Mouse (Mus musculus) kidney, postnatal 25 days (tissue): ENCODE results near the gene Gjc1.

Source experiments
- DNase-seq, 2 experiments: peaks; one replicate each; pipeline ENCODE4 v3.0.0; 2021; ENCODE audit warnings: mixed read lengths in 2 of 2

Gene Gjc1

DNA sequence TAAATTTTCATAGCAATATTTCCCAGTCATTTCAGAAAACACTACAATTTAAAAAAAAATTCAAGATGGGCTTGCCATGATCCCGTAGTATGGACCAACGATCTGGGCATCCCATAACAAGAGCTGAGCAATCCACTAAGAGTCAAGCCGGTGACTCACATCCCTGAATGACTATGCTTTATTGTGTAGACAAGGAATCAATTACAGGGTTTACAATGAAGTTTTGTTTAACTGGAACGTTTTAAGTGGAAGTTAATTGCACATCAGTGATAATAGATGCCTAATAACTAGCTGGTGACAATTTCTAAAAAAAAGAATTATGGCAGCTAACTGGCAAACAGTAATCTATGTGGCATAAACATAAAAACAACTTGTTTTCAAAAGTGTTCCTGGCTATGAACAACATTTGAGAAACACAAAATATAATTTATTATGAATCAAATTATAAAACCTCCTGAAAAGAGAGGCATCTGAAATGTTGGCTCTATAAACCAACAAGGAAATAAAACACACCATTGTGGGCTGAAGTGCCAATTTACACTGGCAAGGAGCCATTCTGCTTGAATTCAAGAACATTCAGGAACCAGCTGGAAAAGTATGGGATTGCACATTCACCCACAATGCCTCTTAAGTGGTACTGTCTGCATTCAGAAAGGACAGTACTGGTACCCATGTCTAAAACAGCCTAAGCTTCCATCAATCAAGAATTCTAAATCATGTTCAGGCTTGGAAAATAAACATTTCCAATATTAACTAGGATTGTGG, 8.6 kb downstream of the Gjc1 start:
- DNase-seq, result no peak

DNA sequence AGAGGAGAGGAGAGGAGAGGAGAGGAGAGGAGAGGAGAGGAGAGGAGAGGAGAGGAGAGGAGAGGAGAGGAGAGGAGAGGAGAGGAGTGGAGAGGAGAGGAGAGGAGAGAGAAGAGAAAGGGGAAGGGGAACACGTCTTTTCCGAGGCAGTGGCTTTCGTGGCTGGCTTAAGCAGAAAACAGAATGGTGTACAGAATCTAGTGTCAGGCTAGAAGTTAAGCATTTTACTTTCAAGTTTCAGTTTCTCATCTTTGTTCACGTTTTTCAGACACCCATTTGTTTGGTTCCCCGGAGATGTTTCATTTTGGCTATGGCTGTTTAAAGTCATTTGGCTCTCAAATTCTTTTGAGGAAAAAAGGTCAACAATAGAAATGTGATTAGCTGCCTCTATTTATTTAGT, 11.3 kb downstream of the Gjc1 start:
- no peak for DNase-seq

DNA sequence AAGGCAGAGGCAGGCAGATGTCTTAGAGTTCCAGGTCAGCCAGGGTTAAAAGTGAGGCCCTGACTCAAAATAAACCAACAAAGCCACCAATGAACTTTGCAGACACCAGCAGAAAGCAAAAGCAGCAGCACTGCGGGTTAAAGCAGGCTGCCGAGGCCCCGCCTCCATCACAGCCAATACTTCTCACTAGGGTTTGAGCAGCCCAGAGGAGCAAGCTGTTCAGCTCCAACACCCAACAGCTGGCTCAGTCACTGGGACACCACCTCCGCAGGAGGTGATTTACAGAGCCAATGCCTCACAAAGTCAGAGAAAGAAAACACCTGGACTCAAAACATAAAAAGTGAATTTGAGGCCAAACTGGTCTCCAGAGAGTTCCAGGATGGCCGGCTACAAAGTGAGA, 16.0 kb downstream of the Gjc1 start:
- no peak for DNase-seq

- DNase-seq, result no peak
Observed at GRCm38 (mm10) chr11:102794157-102794556, 25.3 kb downstream of the Gjc1 start.

DNA sequence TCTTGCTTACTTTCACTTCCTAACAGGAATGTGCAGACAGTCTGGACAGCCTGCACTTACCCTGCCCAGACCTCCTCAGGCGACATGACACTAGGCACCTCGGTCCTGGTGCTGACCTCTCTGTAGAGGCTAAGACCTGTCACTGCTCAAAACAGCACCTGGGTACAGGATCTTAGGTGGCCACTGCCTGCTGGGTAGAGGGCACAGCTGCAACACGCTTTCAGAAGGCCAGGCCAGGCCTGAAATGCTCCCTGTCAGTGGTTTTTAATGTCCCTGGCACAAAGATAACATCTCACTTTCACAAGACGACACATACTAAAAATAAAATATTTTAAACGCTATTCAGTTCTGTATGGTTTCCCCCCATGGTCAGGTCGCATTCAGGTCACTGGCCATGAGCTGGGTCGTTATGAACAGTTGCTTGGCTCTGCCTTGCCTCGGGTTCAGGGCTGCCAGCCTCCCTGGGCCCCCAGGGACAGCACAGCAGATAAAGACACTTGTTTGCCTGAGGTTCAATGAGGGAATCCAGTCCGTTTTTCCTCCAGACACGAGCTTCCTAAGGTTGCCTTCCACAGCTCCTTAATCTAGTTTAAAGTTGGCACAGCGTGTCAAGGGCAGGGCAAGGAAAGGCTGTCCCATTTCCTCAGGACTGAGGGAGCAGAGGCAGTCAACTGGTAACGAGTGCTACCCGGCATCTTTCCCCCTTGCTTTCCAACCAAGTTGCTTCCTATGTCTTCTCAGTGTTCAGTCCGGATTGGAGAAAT, 27.6 kb downstream of the Gjc1 start:
- no peak for DNase-seq

DNA sequence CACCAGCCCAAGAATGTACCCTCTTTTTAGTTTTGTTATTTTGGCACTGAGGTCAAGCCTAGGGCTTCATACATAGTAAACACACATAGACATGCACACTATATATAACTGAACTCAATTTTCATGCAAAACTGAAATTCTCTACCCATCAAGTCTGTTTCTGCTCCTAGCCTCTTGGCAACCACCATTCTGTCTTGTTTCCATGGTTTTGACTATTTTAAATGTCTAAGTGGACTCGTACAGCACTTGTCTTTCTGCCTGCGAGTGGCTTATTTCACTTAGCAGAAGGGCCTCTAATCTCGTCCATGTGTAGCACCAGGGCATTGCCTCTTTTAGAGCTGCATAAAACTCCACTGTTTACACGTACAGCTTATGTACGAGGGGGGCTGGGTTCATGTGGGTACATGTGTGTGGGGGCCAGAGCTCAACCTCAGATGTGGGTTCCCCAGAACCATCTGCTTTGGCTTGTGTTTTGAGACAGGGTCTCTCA, 31.8 kb downstream of the Gjc1 start:
- DNase-seq, result no peak

DNA sequence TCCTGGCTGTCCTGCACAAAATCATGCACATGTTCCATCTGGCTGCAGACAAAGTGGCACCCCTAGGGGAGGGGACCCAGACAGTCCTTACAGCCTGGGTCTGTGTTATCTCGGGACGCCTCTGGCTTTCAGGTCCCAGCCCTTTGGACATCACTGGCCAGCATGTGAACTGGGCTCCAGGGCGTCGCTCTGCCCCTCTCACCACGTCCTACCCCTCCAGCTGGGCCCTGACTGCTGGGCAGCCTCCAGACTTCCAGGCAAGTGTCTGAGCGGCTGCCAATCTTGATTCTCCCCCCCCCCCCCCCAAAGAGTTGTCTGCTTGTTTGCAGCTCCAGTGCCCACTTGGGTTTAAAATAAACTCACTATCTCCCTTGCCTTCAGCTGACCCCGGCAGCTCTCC, 36.1 kb downstream of the Gjc1 start:
- no peak for DNase-seq

GRCm38 (mm10) chr11:102781523-102781922, 38.0 kb downstream of the Gjc1 start:
- DNase-seq, result no peak

DNA sequence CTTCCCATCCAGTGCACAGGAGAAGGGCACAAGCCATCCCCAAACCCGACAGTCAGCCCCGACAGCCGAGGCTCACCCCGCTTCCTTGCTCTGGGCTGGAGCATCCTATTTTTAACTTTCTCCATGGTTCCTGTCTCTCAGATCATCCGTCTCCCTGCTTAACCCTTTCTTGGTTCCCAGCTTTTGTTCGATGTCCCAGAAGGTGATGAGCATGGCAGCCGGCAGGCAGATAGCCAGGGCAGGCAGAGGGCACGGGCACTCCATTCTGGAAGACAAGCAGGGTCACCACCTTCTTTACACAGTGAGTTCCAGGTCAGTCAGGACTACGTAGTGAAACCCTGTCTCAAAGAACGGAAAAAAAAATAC, 38.5 kb downstream of the Gjc1 start:
- no peak for DNase-seq

GRCm38 (mm10) chr11:102780271-102780985, 39.1 kb downstream of the Gjc1 start:
- DNase-seq, result peak; percentile 74 to 88

- DNase-seq, result no peak
Observed at GRCm38 (mm10) chr11:102779824-102780223, 39.7 kb downstream of the Gjc1 start.

DNA sequence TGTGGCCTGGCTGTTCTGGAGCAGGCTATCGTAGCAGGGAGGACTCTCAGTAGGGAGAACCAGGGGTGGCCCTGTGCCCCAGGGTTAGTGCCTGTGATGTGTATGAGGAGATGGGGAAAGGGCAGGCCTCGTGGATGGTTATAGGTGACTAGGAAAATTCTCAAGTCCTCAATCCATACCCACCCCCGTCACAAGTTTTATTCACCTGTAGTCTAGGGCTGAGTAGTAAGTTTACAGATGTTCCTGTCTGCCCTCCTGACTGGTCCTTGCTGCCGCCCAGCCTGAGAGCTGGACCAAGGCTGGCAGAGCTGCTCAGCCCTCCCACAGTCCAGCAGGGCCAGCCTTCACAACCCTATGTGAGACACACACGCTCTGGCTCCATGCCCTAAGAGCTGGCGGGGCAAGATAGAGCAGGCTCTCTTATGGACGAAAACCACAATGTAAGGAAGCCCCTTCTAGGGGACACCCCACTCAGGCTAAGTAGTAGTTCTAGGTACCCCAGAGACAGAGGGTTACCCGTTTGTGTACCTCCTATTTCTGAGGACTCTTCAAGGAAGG, 40.3 kb downstream of the Gjc1 start:
- DNase-seq, result no peak

GRCm38 (mm10) chr11:102778597-102778996, 40.9 kb downstream of the Gjc1 start:
- no peak for DNase-seq

DNA sequence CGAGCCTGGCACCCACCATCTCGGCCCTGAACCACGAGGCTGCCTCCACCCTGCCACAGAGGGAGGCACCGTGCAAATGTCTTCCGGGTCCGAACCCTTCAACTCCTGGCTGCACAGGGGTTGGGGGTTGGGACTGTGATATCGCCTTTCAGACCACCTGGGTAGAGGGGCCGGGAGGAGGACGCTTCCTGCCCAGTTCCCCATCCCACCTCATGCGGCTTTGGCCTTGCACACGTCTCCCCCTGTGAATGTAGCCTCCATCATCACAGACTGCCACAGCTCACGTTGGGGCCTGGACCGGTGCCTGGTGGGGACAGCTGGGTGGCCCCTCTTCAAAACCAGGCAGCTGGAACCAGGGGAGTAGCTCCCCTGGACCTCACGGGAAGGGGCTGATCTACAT, 41.3 kb downstream of the Gjc1 start:
- no peak for DNase-seq

GRCm38 (mm10) chr11:102777598-102777997, 41.9 kb downstream of the Gjc1 start:
- peak; percentile 85 to 89 for DNase-seq

DNA sequence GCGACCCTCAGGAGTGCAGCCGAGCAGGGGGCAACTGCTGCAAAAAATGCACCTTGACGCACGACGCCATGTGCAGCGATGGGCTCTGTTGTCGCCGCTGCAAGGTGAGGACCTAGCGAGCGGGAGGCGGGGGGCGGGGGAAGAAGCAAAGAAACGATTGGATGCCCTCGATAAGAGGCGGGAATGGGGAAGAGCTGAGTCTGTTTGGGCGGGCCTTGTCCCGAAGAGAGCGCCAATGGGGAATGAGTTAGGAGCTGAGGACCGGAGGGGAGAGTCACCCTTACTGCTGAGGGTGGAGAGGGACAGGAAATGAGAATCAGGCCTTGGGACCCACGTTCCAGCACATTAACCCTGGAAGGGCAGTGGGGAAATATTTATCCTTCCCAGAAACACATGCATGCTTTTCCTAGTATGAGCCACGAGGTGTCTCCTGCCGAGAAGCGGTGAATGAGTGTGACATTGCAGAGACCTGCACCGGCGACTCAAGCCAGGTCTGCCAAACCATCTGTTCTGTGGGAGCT, 44.8 kb downstream of the Gjc1 start:
- peak; percentile 92 to 95 for DNase-seq

- DNase-seq, result peak; percentile 82 to 89
Observed at GRCm38 (mm10) chr11:102773713-102774611, 45.5 kb downstream of the Gjc1 start.

- DNase-seq, result no peak
Observed at GRCm38 (mm10) chr11:102772771-102773700, 46.5 kb downstream of the Gjc1 start.

- no peak for DNase-seq
Observed at GRCm38 (mm10) chr11:102771916-102772714, 47.4 kb downstream of the Gjc1 start.
